Mouse (Mus musculus): Measurements from ENCODE around the gene Zfp69. TPM values are rescaled to one million over a fixed set of nuclear protein-coding genes. Genes with fewer than 3 reads are reported as not detected.

Gene Zfp69
- polyA plus RNA-seq, 1 experiment from 2014 or later: 7.9 TPM

DNA sequence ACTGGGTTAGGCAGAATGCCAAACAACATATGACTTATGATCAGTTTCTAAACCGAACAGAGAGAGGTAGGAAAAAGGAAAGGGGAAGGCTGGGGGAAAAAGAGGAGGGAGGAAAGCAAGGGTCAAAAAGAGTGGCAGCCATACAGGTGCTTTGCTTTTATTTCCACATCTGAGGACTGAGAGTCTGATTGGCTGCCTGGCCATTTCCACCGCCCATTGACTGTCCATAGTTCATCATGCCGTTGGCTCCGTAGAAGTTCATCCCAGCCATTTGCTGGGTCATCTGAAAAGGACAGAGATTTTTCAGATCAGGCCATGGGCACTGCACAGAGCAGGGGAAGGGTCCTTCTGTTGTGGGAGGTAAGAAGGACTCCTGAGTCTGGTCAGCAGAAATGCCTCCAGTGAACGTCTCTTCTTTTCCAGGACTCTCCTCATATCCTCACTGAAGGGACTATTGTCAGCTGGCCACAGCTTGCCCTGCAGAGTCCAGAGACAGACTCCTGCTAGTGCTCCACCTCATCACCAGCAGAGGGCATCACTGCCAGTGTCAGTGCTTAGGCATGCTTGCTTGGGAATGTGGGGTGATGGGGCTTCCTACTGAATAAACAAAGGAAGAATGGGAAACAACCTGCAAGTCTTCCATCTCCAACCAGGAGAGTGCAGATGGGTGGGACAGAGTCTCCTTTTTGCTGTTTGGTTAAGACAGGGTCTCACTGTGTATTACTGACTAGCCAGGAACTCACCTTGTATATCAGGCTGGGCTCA is 18.1 kb upstream of the Zfp69 start:
- H3K36me3 ChIP-seq: peaks cover 39% of the 10 kb centered on the region
- no peak for ATAC-seq (ENCODE audit: insufficient number of reproducible peaks, low FRiP score, low TSS enrichment, low read depth)
- WGBS: 86% methylated on average over 5 of the region's 5 CpGs

DNA sequence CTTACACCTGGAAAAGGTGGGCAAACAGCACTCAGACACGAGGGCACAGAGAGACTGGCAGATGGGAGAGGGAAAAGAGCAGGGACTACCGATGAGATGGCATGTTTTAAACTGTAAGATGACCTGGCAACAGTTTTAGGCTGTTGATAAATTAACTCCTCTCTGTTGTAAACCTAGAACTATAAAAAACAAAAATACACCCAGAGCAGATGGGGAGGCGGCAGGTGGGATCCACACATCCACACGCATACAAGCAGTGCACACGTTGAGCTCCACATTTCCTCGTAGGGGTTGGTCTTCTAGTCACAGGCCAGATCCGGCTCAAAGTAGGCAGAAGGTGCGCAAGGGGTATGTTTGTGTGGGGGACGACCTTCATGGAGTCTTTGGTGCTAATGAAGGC is 17.0 kb upstream of the Zfp69 start:
- no peak for ATAC-seq (ENCODE audit: insufficient number of reproducible peaks, low FRiP score, low TSS enrichment, low read depth)
- Histone ChIP-seq H3K27me3 (no peaks in the 10 kb centered on the region), H3K9ac (no peak overlapping the region), H3K9me3 (replicated peaks) (no peaks in the 10 kb centered on the region), H3K27ac (replicated peaks) (no peak overlapping the region), H3K4me2 (replicated peaks) (no peak overlapping the region), H3K4me3 (replicated peaks) (no peak overlapping the region), H3K4me1 (no peaks in the 10 kb centered on the region), H3K36me3 (peaks cover 33% of the 10 kb centered on the region)
- 88% methylated on average over 9 of the region's 9 CpGs for WGBS

More for the DNA sequence above, 18.1 kb upstream of the Zfp69 start:
- H3K4me2 ChIP-seq (replicated peaks): no peak overlapping the region
- H3K27me3 ChIP-seq: no peaks in the 10 kb centered on the region
- H3K27ac ChIP-seq (replicated peaks): no peak overlapping the region
- no peak overlapping the region for H3K4me3 ChIP-seq (replicated peaks)
- H3K4me1 ChIP-seq: no peaks in the 10 kb centered on the region
- H3K9me3 ChIP-seq (replicated peaks): no peaks in the 10 kb centered on the region
- no peak overlapping the region for H3K9ac ChIP-seq

DNA sequence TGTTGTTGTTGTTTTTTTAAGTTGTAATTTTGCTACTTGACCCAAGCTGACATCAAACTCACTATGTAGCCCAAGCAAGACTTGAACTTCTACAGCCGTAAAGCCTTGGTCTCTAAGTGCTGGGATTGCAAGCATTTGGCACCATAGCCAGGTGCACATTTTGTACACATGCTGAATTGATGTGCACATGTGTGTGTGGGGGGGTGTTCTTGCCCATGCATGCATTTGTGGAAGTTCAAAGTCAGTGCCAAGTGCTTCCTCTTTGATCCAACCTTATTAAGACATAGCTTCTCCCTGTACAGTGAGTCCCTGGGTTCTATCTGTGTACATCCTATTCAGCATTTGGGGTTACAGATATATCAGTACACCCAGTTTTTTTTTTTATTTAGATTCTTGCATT is 4.1 kb upstream of the Zfp69 start:
- no peaks in the 10 kb centered on the region for H3K36me3 ChIP-seq
- no peak overlapping the region for H3K9ac ChIP-seq
- no peak overlapping the region for H3K4me3 ChIP-seq (replicated peaks)
- no peak overlapping the region for H3K27ac ChIP-seq (replicated peaks)
- H3K27me3 ChIP-seq: no peaks in the 10 kb centered on the region
- H3K4me1 ChIP-seq: peaks cover 10% of the 10 kb centered on the region; the same call in 1 of the 2 replicates
- WGBS: 82% methylated on average over 1 of the region's 1 CpGs
- H3K9me3 ChIP-seq (replicated peaks): no peaks in the 10 kb centered on the region
- H3K4me2 ChIP-seq (replicated peaks): no peak overlapping the region
- ATAC-seq (ENCODE audit: insufficient number of reproducible peaks, low FRiP score, low TSS enrichment, low read depth): no peak

DNA sequence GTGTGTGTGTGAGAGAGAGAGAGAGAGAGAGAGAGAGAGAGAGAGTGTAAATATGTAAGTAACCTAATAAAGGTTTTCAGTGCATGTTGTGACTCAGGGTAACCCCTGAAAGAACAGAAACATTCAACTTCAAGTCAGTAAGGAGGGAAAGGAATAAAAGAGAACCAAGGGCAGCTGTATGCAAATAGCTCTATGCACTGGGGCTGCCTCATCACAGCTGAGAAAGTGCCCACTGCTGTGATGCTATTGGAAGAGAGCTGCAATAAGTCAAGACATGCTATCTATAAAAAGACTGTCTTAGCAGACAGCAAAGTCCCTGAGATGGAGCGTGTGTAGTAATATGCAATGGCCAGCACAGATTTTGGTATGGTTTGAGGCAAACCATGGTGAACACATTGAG is 2.2 kb upstream of the Zfp69 start:
- H3K27ac ChIP-seq (replicated peaks): no peak overlapping the region
- WGBS: 80% methylated on average over 1 of the region's 1 CpGs
- no peak overlapping the region for H3K9ac ChIP-seq
- ATAC-seq (ENCODE audit: insufficient number of reproducible peaks, low FRiP score, low TSS enrichment, low read depth): no peak
- H3K4me1 ChIP-seq: peaks cover 10% of the 10 kb centered on the region; the same call in 1 of the 2 replicates
- H3K27me3 ChIP-seq: no peaks in the 10 kb centered on the region
- no peaks in the 10 kb centered on the region for H3K9me3 ChIP-seq (replicated peaks)
- no peak overlapping the region for H3K4me3 ChIP-seq (replicated peaks)
- no peak overlapping the region for H3K4me2 ChIP-seq (replicated peaks)
- no peaks in the 10 kb centered on the region for H3K36me3 ChIP-seq

DNA sequence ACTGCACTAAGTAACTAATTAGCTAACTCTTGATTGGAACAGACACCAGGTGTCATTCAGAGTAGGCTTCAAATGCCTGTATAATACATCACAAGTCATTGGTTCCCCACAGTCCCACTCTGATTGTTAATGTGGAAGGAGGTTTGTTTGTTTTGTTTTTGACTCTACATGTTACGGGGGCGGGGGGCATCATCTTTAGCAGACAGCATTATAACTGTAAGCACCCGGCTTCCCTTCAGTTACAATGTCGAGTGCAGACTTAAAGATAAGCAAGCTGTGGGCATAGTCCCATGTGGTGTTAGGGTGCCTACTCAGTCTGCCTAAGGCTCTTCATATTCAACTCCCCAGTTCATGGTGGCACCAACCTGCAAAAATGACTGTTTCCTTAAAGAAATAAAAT is 1.5 kb upstream of the Zfp69 start:
- Histone ChIP-seq H3K27ac (replicated peaks) (no peak overlapping the region), H3K4me3 (replicated peaks) (no peak overlapping the region), H3K4me2 (replicated peaks) (no peak overlapping the region), H3K9me3 (replicated peaks) (no peaks in the 10 kb centered on the region), H3K9ac (no peak overlapping the region), H3K36me3 (no peaks in the 10 kb centered on the region), H3K4me1 (peaks cover 10% of the 10 kb centered on the region; the same call in 1 of the 2 replicates), H3K27me3 (no peaks in the 10 kb centered on the region)
- WGBS: 79% methylated on average over 4 of the region's 4 CpGs
- no peak for ATAC-seq (ENCODE audit: insufficient number of reproducible peaks, low FRiP score, low TSS enrichment, low read depth)

DNA sequence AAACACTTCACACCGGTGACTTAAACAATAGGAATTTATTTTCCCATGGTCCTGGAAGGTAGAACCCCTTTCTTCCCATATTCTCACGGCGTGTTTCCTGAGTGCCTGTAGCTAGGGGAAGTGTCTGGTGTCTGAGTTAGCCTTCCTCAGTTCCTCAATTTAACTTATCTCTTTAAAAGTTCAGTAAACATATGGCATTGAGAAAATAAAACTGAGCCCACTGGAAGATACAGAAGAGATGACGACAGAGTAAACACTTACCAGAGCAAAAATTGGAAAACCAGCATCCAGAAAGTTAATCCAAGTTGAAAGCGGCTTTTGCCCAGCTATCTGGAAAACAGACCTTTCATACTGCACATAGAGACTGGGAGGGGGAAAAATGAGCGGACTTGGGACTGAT is 664 bp upstream of the Zfp69 start:
- Histone ChIP-seq H3K4me3 (replicated peaks) (peak overlapping the region; percentile 87), H3K4me1 (peaks cover 10% of the 10 kb centered on the region; the same call in 1 of the 2 replicates), H3K27me3 (no peaks in the 10 kb centered on the region), H3K9me3 (replicated peaks) (no peaks in the 10 kb centered on the region), H3K36me3 (peaks cover 2% of the 10 kb centered on the region; the same call in 1 of the 2 replicates), H3K27ac (replicated peaks) (peak overlapping the region; percentile 88), H3K4me2 (replicated peaks) (peak overlapping the region; percentile 73), H3K9ac (no peak overlapping the region; the same call in 1 of the 2 replicates)
- WGBS: 28% methylated on average over 6 of the region's 6 CpGs
- ATAC-seq (ENCODE audit: insufficient number of reproducible peaks, low FRiP score, low TSS enrichment, low read depth): no peak

DNA sequence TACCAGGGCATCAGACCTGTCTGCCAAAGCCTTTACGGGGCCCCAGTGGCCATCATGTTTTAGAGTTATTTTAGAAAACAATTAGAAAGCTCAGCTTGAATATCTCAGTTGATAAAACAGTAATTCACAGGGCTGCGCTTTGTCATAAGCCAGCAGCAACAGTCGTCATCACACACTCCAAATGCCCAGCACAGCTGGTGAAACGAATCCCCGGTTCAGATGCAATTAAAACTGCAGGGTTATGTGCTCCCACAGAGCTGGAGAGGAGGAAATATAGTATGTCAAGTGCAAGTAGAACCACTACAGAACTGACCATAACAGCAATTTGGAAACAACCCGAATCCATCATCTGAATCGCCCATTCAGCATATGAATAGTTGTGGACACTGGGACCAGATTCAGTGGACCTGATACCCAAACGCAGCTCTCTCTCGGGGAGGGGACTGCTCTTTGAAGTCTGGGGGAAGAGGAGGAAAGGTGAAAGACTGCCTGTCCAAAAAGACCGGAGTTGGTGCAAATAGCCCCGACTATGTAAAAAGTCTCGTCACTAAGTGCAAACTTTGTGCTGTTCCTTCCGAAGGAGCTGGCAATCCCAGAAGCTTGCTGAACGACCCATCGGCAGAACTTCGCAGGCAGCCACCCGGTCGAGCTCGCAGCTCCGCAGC is 604 bp downstream of the Zfp69 start:
- H3K9ac ChIP-seq: peak overlapping the region; percentile 75
- H3K27ac ChIP-seq (replicated peaks): peak overlapping the region; percentile 88
- ATAC-seq (ENCODE audit: insufficient number of reproducible peaks, low FRiP score, low TSS enrichment, low read depth): no peak
- 5% methylated on average over 20 of the region's 20 CpGs for WGBS
- no peaks in the 10 kb centered on the region for H3K27me3 ChIP-seq
- H3K4me3 ChIP-seq (replicated peaks): peak overlapping the region; percentile 87
- H3K4me1 ChIP-seq: peaks cover 10% of the 10 kb centered on the region; the same call in 1 of the 2 replicates
- no peaks in the 10 kb centered on the region for H3K9me3 ChIP-seq (replicated peaks)
- peak overlapping the region; percentile 73 for H3K4me2 ChIP-seq (replicated peaks)
- H3K36me3 ChIP-seq: peaks cover 11% of the 10 kb centered on the region; the same call in 1 of the 2 replicates

DNA sequence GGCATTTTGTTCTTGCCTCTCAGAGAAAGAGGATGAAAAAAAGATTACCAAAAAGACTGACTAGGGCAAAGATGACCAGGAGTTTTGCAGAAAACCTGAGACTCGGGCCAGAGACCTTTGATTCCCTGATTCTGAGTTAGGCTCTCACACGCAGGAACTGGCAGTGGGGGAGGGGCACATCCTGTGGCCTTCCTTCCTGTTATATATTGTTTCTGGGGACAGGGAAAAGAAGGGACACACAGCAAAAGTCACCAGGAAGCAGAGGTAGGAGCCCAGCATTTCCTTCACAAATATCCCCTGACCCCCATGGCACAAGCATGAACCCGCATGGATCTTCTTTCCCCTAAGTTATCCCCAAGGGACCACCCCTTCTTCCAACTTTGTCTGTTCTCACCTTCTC is 2.6 kb downstream of the Zfp69 start:
- Histone ChIP-seq H3K9ac (no peak overlapping the region), H3K4me3 (replicated peaks) (no peak overlapping the region), H3K27ac (replicated peaks) (no peak overlapping the region; the same call in 1 of the 2 replicates), H3K9me3 (replicated peaks) (no peaks in the 10 kb centered on the region), H3K27me3 (no peaks in the 10 kb centered on the region), H3K4me1 (peaks cover 10% of the 10 kb centered on the region; the same call in 1 of the 2 replicates), H3K4me2 (replicated peaks) (no peak overlapping the region), H3K36me3 (peaks cover 15% of the 10 kb centered on the region; the same call in 1 of the 2 replicates)
- WGBS: 55% methylated on average over 3 of the region's 3 CpGs
- no peak for ATAC-seq (ENCODE audit: insufficient number of reproducible peaks, low FRiP score, low TSS enrichment, low read depth)

DNA sequence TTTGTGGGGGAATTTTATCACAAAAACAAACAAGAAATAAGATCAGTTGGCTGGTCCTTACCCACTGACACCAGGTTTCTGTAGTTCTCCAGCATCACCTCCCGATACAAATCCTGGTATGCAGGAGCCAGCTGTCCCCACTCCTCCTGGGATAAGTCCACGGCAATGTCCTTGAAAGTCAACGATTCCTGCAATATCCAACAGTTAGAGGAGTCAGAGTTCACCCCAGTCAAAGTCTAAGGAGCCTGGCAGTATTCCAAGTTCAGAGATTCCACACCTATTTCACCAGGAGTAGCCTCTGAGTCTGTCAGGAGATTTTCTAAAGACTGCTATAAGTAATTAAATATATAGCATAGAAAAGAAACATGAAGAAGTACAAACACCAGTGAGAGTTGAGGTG is 16.5 kb downstream of the Zfp69 start:
- Histone ChIP-seq H3K27ac (replicated peaks) (no peak overlapping the region), H3K9me3 (replicated peaks) (peaks cover 6% of the 10 kb centered on the region; the same call in 1 of the 2 replicates), H3K4me2 (replicated peaks) (no peak overlapping the region), H3K9ac (no peak overlapping the region), H3K27me3 (no peaks in the 10 kb centered on the region), H3K4me1 (no peaks in the 10 kb centered on the region), H3K36me3 (peaks cover 10% of the 10 kb centered on the region), H3K4me3 (replicated peaks) (no peak overlapping the region)
- 83% methylated on average over 3 of the region's 3 CpGs for WGBS
- no peak for ATAC-seq (ENCODE audit: insufficient number of reproducible peaks, low FRiP score, low TSS enrichment, low read depth)

DNA sequence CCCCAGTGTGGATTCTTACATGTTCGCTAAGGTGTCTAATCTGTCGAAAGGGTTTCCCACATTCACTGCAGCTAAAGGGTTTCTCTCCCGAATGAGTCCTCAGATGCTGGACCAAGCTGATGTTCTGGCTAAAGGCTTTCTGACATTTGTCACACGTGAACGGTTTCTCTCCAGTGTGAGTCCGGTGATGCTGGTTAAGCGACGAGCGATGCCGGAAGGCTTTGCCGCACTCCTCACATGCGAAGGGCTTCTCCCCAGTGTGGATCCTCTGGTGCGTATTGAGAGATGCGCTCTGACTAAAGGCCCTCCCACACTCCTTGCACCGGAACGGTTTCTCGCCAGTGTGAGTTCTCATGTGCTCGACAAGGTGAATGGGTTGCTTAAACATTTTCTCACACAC is 20.8 kb downstream of the Zfp69 start:
- H3K27me3 ChIP-seq: no peaks in the 10 kb centered on the region
- no peaks in the 10 kb centered on the region for H3K4me1 ChIP-seq
- ATAC-seq (ENCODE audit: insufficient number of reproducible peaks, low FRiP score, low TSS enrichment, low read depth): no peak
- no peak overlapping the region for H3K4me3 ChIP-seq (replicated peaks)
- no peak overlapping the region for H3K9ac ChIP-seq
- peaks cover 10% of the 10 kb centered on the region for H3K36me3 ChIP-seq
- no peak overlapping the region for H3K4me2 ChIP-seq (replicated peaks)
- H3K9me3 ChIP-seq (replicated peaks): peaks cover 6% of the 10 kb centered on the region; the same call in 1 of the 2 replicates
- H3K27ac ChIP-seq (replicated peaks): no peak overlapping the region
- 94% methylated on average over 18 of the region's 18 CpGs for WGBS

DNA sequence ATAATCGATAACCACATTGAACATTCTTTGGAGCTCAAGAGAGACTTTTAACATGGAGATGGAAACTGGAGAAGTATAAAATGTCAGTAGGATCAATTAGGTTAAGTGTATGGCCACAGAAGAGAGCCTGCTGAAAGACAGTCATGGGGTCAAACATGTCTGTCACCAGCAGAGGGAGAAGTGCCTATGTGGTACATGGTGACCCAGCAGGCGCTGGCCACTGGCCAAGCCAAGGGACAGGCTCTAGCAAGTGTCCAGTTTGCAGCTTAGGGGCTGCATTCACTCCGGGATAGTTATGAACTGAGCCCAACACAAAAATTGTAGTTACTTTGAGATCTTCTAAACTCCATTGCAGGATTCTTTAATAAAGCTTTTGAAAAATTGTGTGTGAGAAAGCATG is 22.8 kb downstream of the Zfp69 start:
- Histone ChIP-seq H3K4me1 (peaks cover 4% of the 10 kb centered on the region; the same call in 1 of the 2 replicates), H3K36me3 (peaks cover 10% of the 10 kb centered on the region), H3K27ac (replicated peaks) (no peak overlapping the region), H3K27me3 (no peaks in the 10 kb centered on the region), H3K4me3 (replicated peaks) (no peak overlapping the region), H3K4me2 (replicated peaks) (no peak overlapping the region), H3K9ac (no peak overlapping the region), H3K9me3 (replicated peaks) (peaks cover 6% of the 10 kb centered on the region; the same call in 1 of the 2 replicates)
- WGBS: 83% methylated on average over 3 of the region's 3 CpGs
- ATAC-seq (ENCODE audit: insufficient number of reproducible peaks, low FRiP score, low TSS enrichment, low read depth): no peak

All from embryonic facial prominence, embryonic 15.5 days (tissue).